Mouse (Mus musculus) lung, postnatal 14 days (tissue): ENCODE results near the gene Gm49339.
"Not testable (repeated sequence)": the region's sequence is repeated elsewhere in the genome, so short reads cannot be mapped to it uniquely, and the experiment has no call there.

ENCODE experiments used
- DNase-seq: peaks from one replicate; pipeline ENCODE4 v3.0.0; 2021

Gene Gm49339

DNA sequence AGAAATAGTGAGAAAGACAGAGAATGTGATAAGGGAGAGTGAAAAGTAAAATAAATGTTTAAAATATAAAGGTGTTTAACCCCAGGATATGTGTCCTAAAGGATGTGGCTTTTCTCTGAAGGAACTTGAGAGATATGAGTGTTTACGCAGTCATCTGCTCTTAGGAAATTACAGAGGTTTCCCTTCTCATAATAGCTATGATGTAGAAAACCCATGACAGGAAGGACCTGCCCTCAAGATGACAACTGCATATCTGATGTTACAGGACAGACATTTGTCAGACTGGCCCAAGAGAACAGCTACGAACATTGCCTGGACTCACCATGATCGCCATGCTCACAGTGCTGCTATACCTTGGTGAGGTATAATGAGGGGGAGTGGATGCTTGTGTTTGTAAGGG, at the start of gene Gm49339, which contains the start of gene Lilr4b:
Gene Gm49339 (plus strand): TSS at position 216 of the 400 bp plus-strand sequence.
Gene Lilr4b (plus strand): TSS at position 236 of the 400 bp plus-strand sequence.
- not testable (repeated sequence) for DNase-seq

DNA sequence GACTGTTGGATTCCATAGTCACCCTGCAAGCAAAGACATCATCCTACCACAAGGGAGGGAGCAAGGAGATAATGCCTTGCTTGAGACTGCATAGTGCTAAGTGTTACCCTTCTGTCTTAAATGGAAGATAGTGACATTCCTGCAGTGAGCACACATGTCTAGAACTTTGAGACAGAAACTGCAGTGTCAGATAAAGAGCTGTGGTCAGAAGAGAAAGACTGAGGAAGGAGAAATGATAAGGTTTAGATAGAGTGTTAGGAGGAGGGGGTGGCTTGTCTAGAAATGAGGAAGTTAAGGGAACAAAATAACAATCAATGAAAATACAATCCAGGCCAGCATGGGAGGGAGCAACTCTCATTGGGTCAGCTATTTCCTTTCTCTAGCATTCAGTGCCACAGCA, 47.5 kb upstream of the Gm49339 start:
- DNase-seq, result no peak

DNA sequence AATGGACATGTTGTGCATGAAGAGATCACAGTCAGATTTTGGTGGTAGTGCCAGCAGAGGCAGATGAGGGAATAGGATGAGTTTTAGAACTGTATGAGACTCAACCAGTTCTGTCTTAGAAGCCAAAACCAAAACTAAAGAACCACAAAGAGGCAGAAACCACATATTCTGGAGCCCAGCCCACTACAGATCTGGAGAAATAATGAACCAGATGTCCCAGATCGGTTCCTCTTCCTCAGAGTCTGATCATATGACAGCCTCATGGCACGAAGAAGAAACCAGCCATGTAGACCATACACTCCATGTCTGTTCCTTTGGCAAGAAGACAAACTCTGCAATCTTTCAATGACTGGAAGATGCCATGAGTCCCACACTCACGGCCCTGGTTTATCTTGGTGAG, 44.7 kb upstream of the Gm49339 start:
- DNase-seq, result no peak

DNA sequence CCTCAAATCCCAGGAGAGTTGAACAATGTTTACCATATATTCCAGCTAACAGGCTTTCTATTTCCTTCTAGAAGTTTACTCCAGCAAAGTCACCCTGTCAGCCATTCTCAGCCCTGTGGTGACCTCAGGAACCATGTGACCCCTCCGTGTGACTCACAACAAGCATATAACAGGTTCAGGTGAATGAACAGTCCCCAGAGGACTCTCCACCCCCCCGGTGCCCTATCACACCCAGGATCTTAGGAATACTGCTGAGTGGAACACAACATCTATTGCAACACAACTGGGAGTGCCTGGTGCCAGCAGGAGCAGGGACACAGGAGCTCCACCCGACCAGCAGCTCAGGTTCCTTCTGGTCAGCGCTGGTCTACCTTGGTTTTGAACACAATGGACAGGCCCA, 28.8 kb upstream of the Gm49339 start:
- no peak for DNase-seq

DNA sequence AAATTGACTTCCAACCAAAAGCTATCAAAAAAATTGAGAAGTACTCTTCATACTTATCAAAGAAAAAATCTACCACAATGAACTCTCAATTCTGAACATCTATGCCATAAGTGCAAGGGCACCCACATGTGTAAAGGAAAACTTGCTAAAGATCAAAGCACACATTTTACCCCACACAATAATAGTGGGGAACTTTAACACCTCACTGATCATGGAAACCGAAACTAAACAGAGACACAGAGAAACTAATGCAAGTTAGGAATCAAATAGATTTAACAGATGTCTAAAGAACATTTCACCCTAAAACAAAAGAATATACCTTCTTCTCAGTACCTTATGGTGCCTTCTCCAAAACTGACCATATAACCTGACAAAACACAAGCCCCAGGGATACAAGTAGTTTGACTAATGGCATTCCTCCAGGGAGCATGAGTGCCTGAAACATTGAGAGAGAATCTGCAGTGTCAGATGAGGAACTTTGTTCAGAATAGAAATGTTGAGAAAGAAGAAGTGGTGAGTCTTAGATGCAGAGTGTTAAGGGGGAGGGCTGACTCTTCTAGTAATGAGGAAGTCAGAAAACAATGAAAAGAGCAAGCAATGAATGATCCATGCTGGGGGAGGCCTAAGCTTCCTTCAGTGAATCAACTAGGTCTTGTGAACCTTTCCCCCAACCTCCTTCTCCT, 26.7 kb upstream of the Gm49339 start:
- no peak for DNase-seq

DNA sequence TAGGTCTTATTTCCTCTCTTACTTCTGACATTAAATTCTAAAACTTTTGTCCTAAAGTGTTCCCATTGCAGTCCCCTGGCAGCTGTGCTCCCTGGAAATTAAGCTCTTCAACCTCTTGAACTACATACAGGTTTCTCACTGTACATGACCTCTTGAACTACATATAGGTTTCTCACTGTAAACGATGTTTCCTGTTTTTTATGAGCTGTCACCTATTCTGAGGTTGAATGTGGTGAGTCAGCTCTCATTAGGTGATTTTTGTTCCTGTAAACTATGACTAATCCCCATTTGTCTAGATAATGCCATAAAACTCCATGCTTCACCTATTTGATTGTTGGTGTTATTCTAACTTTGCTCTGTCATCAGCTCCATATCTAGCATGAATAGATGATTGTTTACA, 26.0 kb upstream of the Gm49339 start:
- no peak for DNase-seq

DNA sequence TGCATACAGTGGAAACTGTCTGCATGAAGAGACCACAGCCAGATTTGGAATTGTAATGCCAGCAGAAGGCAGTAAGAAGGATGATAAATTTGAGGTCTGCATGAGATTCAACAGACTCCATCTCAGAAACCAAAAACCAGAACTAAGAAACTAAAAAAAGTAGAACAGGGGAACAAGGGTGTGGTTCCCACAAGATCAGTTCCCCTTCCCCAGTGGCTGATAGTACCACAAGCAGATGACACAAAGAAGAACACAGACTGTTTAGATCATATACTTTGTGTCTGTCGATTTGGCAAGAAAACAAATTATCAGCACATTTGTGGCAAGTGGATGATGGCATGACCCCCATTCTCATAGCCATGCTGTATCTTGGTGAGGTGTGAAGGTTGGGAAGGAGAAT, 24.6 kb upstream of the Gm49339 start:
- DNase-seq, result peak; percentile 2

DNA sequence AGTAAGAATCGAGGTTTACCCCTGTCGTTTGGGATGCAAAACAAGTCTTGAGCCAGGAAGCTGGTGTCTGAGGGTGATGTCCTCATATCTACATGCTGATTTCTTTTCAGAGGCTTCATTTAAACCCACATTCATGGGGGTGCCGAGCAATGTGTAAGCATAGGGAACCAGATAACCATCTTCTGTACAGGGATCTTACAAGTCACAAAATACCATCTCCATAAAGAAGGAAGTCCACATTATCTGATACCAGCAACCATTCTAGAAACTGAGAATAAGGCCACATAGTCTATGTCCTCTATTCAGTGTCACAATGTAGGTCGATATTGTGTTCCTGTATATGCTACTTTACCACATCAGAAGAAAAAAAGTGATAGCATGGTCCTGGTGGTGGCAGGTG, 24.0 kb upstream of the Gm49339 start:
- no peak for DNase-seq

DNA sequence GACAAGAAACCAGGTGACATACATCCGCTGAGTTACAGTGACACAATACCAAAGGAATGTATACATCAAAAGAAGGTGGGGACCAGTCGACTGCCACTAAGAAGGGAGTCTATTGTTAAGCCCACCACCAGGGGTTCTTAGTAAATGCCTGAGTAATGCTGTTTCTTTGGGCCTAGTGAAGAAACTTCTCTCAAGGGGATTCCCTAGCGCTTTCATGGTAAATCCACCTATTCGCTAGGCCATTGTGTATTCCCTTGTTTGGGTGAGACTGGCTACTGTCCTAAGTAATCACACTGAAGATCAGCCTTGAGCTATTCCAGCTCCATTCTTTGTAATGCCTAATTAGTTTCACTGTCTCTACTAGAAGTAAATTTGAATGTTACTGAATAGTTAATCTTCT, 16.6 kb upstream of the Gm49339 start:
- DNase-seq, result not testable (repeated sequence)

DNA sequence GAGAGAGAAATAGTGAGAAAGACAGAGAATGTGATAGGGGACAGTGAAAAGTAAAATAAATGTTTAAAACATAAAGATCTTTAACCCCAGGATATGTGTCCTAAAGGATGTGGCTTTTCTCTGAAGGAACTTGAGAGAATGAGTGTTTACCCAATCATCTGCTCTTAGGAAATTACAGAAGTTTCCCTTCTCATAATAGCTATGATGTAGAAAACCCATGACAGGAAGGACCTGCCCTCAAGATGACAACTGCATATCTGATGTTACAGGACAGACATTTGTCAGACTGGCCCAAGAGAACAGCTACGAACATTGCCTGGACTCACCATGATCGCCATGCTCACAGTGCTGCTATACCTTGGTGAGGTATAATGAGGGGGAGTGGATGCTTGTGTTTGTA, 10.3 kb downstream of the Gm49339 start, which contains the start of gene Lilrb4a:
Gene Lilrb4a (plus strand): TSS at position 266 of the 400 bp plus-strand sequence.
- not testable (repeated sequence) for DNase-seq

DNA sequence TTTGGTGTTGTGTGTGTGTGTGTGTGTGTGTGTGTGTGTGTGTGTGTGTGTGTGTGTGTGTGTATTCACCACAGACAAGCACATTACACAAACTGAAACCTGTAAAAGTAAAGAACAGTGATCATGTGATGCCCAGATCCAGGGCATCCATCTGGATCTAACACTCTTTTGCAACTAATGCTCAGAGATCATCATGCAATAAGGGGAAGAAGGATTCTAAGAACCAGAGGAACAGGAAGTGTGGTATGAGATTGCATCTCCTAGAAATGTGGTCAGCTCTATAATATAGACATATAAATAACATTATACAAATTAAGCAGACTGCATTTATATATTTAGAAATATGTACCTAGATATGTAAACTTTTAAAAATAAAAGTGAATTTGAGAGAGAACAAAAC, 39.6 kb downstream of the Gm49339 start:
- no peak for DNase-seq

DNA sequence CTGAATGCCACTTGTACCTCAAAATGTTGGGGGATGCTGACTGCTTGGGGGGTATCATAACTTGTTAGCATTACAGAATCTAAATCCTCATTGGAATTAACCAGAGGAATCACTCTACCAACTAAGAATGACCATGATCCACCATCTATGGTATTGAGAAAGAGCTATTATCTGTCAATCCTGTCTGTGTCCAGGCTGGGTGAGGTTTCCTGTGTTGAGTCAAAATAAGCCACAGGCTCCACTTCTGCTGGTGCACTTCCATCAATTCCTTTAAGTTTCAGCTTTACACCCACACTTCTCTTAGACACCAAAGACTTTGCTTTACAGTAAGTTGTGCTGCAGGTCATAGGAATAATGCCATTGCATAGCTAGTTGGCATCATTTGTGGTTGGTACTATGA, 41.0 kb downstream of the Gm49339 start:
- DNase-seq, result no peak

DNA sequence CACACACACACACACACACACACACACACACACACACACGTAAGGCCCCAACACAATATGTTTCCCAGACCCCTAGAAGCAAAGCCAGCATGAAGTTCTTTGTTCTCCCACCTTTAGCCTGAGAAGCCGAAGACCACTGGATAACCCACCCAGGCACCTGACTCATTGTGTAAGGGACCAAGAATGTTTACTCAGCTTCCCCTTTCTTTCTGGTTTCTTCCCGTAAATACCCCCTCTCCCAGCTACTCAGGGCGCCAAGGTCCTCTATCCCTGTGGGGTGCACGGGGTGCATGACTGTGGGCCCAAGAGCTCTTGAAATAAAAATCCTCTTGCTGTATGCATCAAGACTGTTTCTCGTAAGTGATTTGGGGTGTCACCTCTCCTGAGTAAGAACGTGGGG, 45.7 kb downstream of the Gm49339 start:
- DNase-seq, result no peak

DNA sequence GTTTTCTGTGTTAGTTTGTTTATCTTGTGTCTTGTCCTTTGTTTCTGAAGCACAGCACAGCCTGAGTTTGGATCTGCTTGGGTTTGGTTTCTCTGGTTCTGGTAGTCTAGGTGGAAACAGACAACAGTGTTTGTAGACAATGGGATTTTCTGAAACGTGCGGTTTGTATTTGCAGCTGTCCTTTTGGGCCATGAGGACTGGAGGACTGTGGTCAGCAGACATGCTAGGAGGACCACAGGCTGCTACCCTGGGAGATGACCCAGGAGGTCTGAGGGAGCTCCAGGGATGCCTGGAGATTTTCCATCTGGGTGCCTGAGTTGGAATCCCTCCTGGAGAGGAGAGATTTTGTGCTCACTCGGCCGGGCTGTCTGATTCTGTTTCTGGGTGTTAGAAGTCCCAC, 46.2 kb downstream of the Gm49339 start:
- DNase-seq, result no peak

DNA sequence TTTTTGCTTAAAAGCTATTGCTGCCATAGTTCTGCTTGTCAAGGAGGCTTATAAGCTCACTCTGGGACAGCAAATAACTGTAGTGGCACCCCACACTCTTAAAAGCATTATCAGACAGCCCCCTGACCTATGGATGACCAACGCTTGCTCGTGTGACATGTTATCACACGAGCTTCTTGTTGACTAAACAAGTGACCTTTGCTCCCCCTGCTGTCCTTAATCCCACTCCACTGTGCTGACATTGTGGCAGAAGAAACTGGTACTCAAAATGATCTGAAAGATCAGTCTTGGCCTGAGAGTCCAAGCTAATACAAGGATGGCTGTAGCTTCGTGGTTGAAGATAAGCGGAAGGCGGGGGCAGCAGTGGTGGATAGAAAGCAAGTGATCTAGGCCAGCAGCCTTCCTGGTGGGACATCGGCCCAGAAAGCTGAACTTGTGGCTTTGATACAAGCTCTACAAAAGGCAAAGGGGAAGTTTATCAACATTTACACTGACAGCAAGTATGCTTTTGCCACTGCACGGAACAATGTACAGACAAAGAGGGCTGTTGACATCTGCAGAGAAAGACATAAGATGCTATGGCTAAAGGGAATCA, 48.5 kb downstream of the Gm49339 start:
- DNase-seq, result no peak

DNA sequence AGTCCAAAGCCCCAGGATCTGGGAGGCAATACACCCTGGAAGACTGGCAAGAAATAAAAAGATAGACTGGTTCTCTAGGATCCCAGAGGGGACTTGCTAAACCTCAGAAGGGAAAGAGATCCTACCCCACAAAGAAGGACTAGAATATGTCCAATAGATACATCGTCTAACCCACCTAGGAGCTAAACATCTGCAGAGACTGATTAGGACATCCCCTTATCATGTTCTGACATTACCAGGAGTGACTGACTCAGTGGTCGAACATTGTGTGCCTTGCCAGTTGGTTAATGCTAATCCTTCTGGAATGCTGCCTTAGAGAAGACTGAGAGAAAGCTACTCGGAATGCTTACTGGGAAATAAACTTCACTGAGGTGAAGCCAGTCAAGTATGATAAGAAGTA, 49.1 kb downstream of the Gm49339 start:
- DNase-seq, result no peak

DNA sequence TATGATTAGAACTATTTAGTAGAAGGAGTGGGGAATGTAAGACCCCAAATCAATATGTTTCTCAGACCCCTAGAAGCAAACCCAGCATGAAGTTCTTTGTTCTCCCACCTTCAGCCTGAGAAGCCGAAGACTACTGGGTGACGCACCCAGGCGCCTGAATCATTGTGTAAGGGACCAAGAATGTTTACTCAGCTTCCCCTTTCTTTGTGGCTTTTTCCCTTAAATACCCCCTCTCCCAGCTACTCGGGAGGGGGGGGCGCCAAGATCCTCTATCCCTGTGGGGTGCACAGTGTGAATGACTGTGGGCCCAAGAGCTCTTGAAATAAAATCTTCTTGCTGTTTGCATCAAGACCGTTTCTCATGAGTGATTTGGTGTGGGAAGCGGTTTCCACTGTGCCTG, 50.4 kb downstream of the Gm49339 start:
- no peak for DNase-seq
